Mouse (Mus musculus) embryo, embryonic 11 days (tissue): ENCODE measurements around the gene Tspan11.

ENCODE experiments used
- DNase-seq: peaks from one replicate; pipeline ENCODE4 v3.0.0-alpha.2; 2015

Tspan11 gene

GRCm38 (mm10) chr6:127992993-127993392 is 105.6 kb downstream of the Tspan11 start:
- DNase-seq = no peak

- no peak for DNase-seq
Measured at GRCm38 (mm10) chr6:127996928-127997327, 109.5 kb downstream of the Tspan11 start.

DNA sequence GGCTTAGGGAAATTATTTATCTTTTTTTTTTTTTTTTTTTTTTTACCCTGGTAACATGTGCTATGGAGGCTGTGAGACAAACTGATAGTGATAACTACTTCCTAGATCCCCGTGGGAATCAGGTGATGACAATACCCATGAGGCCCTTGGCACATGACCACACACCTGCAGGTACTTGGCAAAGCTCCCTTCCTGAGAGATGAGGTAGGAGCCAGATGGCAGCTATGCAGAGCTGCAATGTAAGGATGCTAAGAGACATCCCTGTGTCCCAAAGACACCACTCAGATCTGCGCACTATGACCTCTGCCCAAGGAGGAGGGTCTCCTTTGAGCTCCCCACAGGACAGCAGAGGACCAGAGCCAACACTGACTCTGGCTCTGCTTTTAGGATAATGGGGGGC is 111.7 kb downstream of the Tspan11 start:
- DNase-seq = no peak

DNA sequence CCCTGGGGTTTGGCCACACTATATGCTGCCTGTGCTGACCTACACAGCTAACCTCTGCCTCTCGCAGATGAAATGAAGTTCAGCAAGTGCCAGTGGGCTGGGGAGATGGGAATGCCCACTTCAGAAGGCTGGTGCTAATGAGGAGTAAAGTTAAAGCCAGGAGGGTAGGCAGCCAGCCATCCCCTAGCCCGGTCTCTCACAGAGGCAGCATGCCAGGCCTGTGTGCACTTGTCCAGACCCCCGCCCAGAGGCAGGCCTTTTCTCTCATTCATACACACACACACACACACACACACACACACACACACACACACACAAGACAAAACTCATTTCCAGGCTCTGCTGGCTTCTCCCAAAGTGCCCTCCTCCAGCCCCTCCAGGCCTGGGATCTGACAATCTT is 113.4 kb downstream of the Tspan11 start:
- no peak for DNase-seq

DNA sequence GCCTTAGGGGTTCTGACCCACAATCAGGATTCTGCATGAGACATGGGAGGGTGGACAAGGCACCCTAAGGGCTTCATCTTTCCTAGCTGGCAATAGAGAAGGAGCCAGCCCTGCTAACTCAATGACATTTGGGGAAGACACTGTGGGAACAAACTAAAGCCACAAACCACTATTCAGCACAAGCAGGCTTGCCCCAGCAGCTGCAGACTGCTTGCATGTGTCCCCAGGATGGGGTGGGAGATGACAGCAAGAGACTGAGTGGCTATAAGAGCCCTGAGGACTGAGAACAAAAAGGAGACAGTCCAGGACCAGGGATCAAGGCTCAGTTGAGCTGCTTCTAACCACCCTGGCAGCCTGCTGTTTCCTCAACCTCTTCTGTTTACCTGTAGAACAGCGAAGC is 114.2 kb downstream of the Tspan11 start:
- no peak for DNase-seq

- no peak for DNase-seq
Measured at GRCm38 (mm10) chr6:128002104-128002503, 114.7 kb downstream of the Tspan11 start.

DNA sequence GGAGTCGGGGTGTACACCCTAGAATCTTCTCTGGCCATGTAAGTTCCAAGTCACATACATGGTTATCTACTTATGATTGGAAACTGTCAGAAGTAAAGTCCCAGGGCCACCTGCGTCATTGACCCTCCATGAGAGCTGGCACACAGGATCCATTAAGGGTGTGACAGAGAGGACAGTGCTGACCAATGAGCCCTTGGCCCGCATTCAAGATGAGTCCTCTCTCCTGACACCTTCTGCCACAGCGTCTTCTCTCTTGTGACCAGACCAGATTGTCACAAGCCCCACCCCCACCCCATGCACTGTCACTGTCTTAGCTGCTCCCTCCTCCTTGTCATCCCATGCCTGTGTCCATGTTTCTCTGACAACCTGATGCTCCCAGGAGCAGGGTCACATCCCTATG is 115.3 kb downstream of the Tspan11 start:
- no peak for DNase-seq

DNA sequence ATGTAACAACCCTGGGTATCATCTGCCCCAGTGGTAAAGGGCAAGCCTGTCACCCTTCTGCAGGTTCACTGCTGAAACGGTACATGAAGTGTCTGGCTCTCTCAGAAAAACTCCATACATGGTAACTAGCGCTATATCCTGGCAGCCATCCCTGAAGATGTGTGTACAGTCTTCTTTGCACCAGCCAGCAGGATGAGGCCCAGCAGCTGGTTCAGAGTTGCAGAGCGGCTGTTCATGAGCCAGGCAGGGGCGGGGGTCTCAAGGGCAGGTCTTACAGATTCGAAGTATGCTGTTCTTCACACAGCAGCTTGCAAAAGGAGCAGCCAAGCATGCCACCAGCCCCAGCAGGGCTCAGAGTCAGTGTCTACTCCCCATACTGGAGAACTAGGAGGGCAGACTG is 116.2 kb downstream of the Tspan11 start:
- no peak for DNase-seq
